Mouse (Mus musculus): ENCODE measurements around the gene Aurkb. TPM values are rescaled to one million over a fixed set of nuclear protein-coding genes. Genes with fewer than 3 reads are reported as not detected.
A peak's percentile ranks its signal among the peaks of the same experiment; 100 is the strongest.

Gene Aurkb
- total and polyA plus RNA-seq, 3 experiments = 0.21 to 1.1 (median 0.59) TPM

GRCm38 (mm10) chr11:69052824-69053421 is 7.5 kb downstream of the Aurkb start:
- no peak for TF ChIP-seq EP300 (IDR thresholded peaks at IDR 0.05; ENCODE audit: insufficient read depth, low read depth, low read length)
- no peak for TF ChIP-seq POLR2A (IDR thresholded peaks at IDR 0.05; ENCODE audit: insufficient read depth, low read depth, low read length)
- no peak for TF ChIP-seq CTCF (IDR thresholded peaks at IDR 0.05)
- H3K36me3 ChIP-seq (ENCODE audit: control insufficient read depth, insufficient read depth, low read length) = no peaks in the 10 kb centered on the region

GRCm38 (mm10) chr11:69053848-69054247 is 8.4 kb downstream of the Aurkb start:
- intact Hi-C loops (cut with DNase I) = no loop called here
- TF ChIP-seq POLR2A (IDR thresholded peaks at IDR 0.05; ENCODE audit: insufficient read depth, low read depth, low read length) = no peak
- TF ChIP-seq EP300 (IDR thresholded peaks at IDR 0.05; ENCODE audit: insufficient read depth, low read depth, low read length) = no peak
- TF ChIP-seq CTCF (IDR thresholded peaks at IDR 0.05) = no peak
- Histone ChIP-seq H3K27me3 (ENCODE audit: control insufficient read depth, insufficient read depth, low read length) (no peaks in the 10 kb centered on the region), H3K4me3 (no peak overlapping the region), H3K36me3 (ENCODE audit: control insufficient read depth, insufficient read depth, low read length) (no peaks in the 10 kb centered on the region), H3K9ac (ENCODE audit: low read depth, low read length) (no peak overlapping the region), H3K27ac (no peak overlapping the region), H3K4me1 (ENCODE audit: control insufficient read depth, insufficient read depth, low read length) (no peaks in the 10 kb centered on the region), H3K79me2 (replicated peaks; ENCODE audit: control insufficient read depth, insufficient read depth, low read length) (no peaks in the 10 kb centered on the region)
- no peak for DNase-seq
- 62% methylated on average over 3 of the region's 3 CpGs for WGBS

More at GRCm38 (mm10) chr11:69052824-69053421, 7.5 kb downstream of the Aurkb start:
- Histone ChIP-seq H3K79me2 (replicated peaks; ENCODE audit: control insufficient read depth, insufficient read depth, low read length) (no peaks in the 10 kb centered on the region), H3K4me3 (no peak overlapping the region), H3K9ac (ENCODE audit: low read depth, low read length) (no peak overlapping the region), H3K4me1 (ENCODE audit: control insufficient read depth, insufficient read depth, low read length) (no peaks in the 10 kb centered on the region), H3K27me3 (ENCODE audit: control insufficient read depth, insufficient read depth, low read length) (no peaks in the 10 kb centered on the region), H3K27ac (no peak overlapping the region)
- 97% methylated on average over 2 of the region's 2 CpGs for WGBS
- intact Hi-C loops (cut with DNase I) = no loop called here
- no peak for DNase-seq

- intact Hi-C loops (cut with DNase I) = no loop called here
- H3K4me1 ChIP-seq (ENCODE audit: control insufficient read depth, insufficient read depth, low read length) = peaks cover 1% of the 10 kb centered on the region; the same call in 1 of the 2 replicates
- TF ChIP-seq EP300 (IDR thresholded peaks at IDR 0.05; ENCODE audit: insufficient read depth, low read depth, low read length) (no peak), POLR2A (IDR thresholded peaks at IDR 0.05; ENCODE audit: insufficient read depth, low read depth, low read length) (no peak), CTCF (IDR thresholded peaks at IDR 0.05) (no peak)
- peak overlapping the region; percentile 97; the same call in 1 of the 2 replicates for H3K4me3 ChIP-seq
- H3K36me3 ChIP-seq (ENCODE audit: control insufficient read depth, insufficient read depth, low read length) = no peaks in the 10 kb centered on the region
- no peak for DNase-seq
- no peaks in the 10 kb centered on the region for H3K79me2 ChIP-seq (replicated peaks; ENCODE audit: control insufficient read depth, insufficient read depth, low read length)
- peak overlapping the region; percentile 99 for H3K27ac ChIP-seq
- H3K27me3 ChIP-seq (ENCODE audit: control insufficient read depth, insufficient read depth, low read length) = no peaks in the 10 kb centered on the region
- peak overlapping the region; percentile 65; the same call in 1 of the 2 replicates for H3K9ac ChIP-seq (ENCODE audit: low read depth, low read length)
- 52% methylated on average over 2 of the region's 2 CpGs for WGBS
Observed at GRCm38 (mm10) chr11:69058265-69058664, 12.8 kb downstream of the Aurkb start.

- H3K79me2 ChIP-seq (replicated peaks; ENCODE audit: control insufficient read depth, insufficient read depth, low read length) = no peaks in the 10 kb centered on the region
- no peaks in the 10 kb centered on the region for H3K27me3 ChIP-seq (ENCODE audit: control insufficient read depth, insufficient read depth, low read length)
- intact Hi-C loops (cut with DNase I) = no loop called here
- H3K27ac ChIP-seq = peak overlapping the region; percentile 99
- under 1% methylated on average over 19 of the region's 19 CpGs for WGBS
- H3K4me1 ChIP-seq (ENCODE audit: control insufficient read depth, insufficient read depth, low read length) = peaks cover 1% of the 10 kb centered on the region; the same call in 1 of the 2 replicates
- DNase-seq = no peak
- TF ChIP-seq POLR2A (IDR thresholded peaks at IDR 0.05; ENCODE audit: insufficient read depth, low read depth, low read length) = no peak
- no peak for TF ChIP-seq EP300 (IDR thresholded peaks at IDR 0.05; ENCODE audit: insufficient read depth, low read depth, low read length)
- no peak for TF ChIP-seq CTCF (IDR thresholded peaks at IDR 0.05)
- no peaks in the 10 kb centered on the region for H3K36me3 ChIP-seq (ENCODE audit: control insufficient read depth, insufficient read depth, low read length)
- H3K4me3 ChIP-seq = peak overlapping the region; percentile 97
- H3K9ac ChIP-seq (ENCODE audit: low read depth, low read length) = peak overlapping the region; percentile 65
Observed at GRCm38 (mm10) chr11:69058729-69059356, 13.4 kb downstream of the Aurkb start.

- H3K27ac ChIP-seq = peak within 1 kb of the TSS; percentile 99
- WGBS = under 1% methylated on average over 64 of the region's 64 CpGs
- 0 out of 2 replicates have a peak, but pooled peaks have one; percentile 18 for TF ChIP-seq EP300 (IDR thresholded peaks at IDR 0.05; ENCODE audit: insufficient read depth, low read depth, low read length)
- TF ChIP-seq POLR2A (IDR thresholded peaks at IDR 0.05; ENCODE audit: insufficient read depth, low read depth, low read length) = peak; percentile 90
- TF ChIP-seq CTCF (IDR thresholded peaks at IDR 0.05) = no peak
- no peaks in the 10 kb centered on the region for H3K79me2 ChIP-seq (replicated peaks; ENCODE audit: control insufficient read depth, insufficient read depth, low read length)
- no peaks in the 10 kb centered on the region for H3K36me3 ChIP-seq (ENCODE audit: control insufficient read depth, insufficient read depth, low read length)
- DNase-seq = peak; percentile 94 to 98
- intact Hi-C loops (cut with DNase I) = no loop called here
- H3K9ac ChIP-seq (ENCODE audit: low read depth, low read length) = peak within 1 kb of the TSS; percentile 96
- peak within 1 kb of the TSS; percentile 97 for H3K4me3 ChIP-seq
- H3K27me3 ChIP-seq (ENCODE audit: control insufficient read depth, insufficient read depth, low read length) = no peaks in the 10 kb centered on the region
- H3K4me1 ChIP-seq (ENCODE audit: control insufficient read depth, insufficient read depth, low read length) = peaks cover 1% of the 10 kb centered on the region; the same call in 1 of the 2 replicates
Observed at GRCm38 (mm10) chr11:69059357-69059974, 14.0 kb downstream of the Aurkb start, which contains the start of gene Borcs6. TSS of gene Borcs6 (plus strand) at chr11:69059717.

All from heart, adult 2 months (tissue).